Mouse (Mus musculus): ENCODE results near the gene Gm11444. TPM values are rescaled to one million over a fixed set of nuclear protein-coding genes. Genes with fewer than 3 reads are reported as not detected.

Gm11444 gene
- total RNA-seq, 1 experiment from 2014 or later: not detected

DNA sequence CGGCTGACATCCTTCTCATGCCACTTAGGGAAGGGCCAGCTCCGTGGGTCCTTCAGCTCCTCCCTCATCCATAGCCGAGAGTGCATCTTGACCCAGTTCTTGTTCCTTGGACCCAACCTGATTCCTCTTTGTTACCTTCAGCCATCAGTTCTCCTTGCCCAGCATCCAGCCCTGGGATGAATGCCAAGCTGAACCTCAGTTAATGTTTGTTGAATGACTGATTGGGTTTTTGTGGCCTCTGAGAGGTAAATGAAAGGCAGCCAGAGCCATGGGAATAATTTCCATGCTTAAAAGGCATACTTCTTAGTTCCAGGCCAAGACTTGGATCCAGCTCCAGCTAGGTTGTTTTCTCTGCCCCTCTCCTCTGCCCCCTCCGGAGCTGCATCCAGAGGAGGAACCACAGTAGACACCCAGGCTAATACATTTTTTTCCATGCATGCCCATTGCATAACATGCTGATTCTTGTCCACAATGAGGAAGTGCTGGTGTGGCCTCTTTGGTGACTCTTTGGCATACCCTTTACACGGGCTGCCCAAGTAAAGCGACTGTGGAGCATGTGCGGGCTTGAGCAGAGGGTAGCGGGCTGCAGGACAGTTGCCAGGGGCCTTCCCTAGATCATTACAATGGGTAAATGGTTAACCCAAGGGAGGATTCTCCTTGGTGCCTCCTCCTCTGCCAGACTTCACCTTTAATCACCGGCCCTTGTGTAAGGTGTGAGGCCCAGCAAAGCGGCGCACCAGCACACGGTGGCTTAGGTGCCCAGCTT is 37.7 kb downstream of the Gm11444 start:
- no peak for DNase-seq

- no peak for DNase-seq
Observed at GRCm38 (mm10) chr11:85811676-85812075, 38.5 kb downstream of the Gm11444 start.

DNA sequence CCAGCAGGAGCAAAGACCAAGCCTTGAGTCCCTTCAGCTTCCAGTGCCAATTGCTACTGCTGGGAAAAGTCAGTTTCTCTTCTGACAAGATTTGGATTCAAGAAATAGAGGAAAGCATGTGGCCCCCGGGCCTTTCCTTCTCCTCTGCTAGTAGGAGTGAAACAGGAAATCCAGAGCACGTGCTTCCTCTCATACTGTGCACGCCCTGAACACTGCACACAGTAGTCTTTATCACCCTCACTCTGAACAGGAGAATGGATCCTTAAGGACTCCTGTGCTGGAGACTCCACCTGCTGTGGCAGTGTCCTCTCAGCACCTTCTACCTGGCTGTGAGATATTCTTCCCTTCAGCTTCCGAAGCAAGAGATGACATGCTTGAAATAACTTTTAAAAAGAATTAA is 38.9 kb downstream of the Gm11444 start:
- no peak for DNase-seq

- DNase-seq: no peak
Observed at GRCm38 (mm10) chr11:85807353-85807752, 42.8 kb downstream of the Gm11444 start.

DNA sequence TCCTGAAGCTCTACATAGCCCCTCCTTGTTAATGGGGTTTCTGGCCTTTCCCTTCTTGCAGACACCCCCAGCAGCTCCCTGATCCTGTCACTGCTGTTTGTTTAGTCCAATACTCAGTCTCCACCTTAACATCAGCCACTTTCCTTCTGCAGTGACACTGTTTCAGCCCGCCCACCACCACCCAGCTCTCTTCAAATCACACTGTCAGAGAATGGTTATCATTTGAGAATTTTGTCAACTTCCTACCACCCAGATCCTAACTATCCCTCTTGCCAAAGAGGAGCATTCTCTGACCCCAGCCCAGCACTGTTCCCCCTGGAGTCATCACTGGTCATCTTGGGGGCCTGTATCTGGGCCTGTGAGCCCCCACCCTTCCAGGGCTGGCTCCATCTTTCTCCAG is 44.4 kb downstream of the Gm11444 start:
- DNase-seq: no peak

- no peak for DNase-seq
Observed at GRCm38 (mm10) chr11:85804048-85804447, 46.1 kb downstream of the Gm11444 start.

- no peak for DNase-seq
Observed at GRCm38 (mm10) chr11:85800380-85800779, 49.8 kb downstream of the Gm11444 start.

- DNase-seq: no peak
Observed at GRCm38 (mm10) chr11:85799856-85800255, 50.3 kb downstream of the Gm11444 start.

DNA sequence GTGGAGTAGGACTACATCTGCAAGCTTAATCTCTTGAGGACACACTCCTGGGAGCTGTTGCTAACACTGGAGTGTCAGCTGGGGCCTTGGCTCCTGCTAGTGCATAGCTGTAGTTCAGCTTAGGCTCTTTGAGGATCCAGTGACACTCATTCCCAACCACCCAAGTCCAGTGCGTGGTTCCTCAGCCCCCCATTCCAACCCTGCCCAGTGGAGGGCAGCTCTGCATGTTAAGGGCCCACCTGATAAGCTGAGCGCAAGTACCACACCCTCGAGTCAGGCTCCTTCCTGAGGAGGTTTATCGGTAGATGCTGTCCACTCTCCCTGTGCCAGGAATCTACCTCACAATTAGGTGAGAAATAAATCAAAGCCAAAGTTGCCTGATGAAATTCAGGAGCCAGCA is 50.7 kb downstream of the Gm11444 start:
- no peak for DNase-seq

Other genes starting within 250 kb of the Gm11444 start
- gene Tbx2, start 17.8 kb downstream of the Gm11444 start, total RNA-seq (2021): 26.3 and 28.3 TPM in 2 replicates
- not detected in 2 replicates for gene Tbx4, start 36.1 kb upstream of the Gm11444 start, total RNA-seq (2021)